Comparison of ENCODE assay signal across 9 mouse cellular contexts in genomic region chr1:138982203-138982602, GRCm38 (mm10). TPM values are rescaled to one million over a fixed set of nuclear protein-coding genes. Genes with fewer than 3 reads are reported as not detected.
DNase-seq lines count a peak whose midpoint lies in the region; ATAC-seq and TF ChIP-seq lines count a peak whose summit lies in the region.
"Had no signal": no experiment of that assay in that cellular context is flagged by ENCODE, and none has a peak within 500 bp of the region (broad histone marks: within the 10 kb centered on the region; RNA-seq: fewer than 3 reads in every experiment).

No protein-coding gene starts in this region.

- peaks cover 8% of the 10 kb centered on the region for H3K4me1 ChIP-seq in hindbrain, embryonic 16.5 days (ENCODE audit: control insufficient read depth, insufficient read depth, low read depth, low read length)
- peaks cover 13% of the 10 kb centered on the region for H3K4me1 ChIP-seq in hindbrain, embryonic 12.5 days
- peaks cover 11% of the 10 kb centered on the region; the same call in 1 of the 2 replicates for H3K4me1 ChIP-seq in intestine, postnatal 0 days (replicated peaks; ENCODE audit: control insufficient read depth, insufficient read depth, low read length)

- no peak overlapping the region for H3K4me3 ChIP-seq in hindbrain, embryonic 16.5 days (ENCODE audit: low read length)
- H3K4me3 ChIP-seq in hindbrain, embryonic 12.5 days: no peak overlapping the region
- no peak overlapping the region for H3K4me3 ChIP-seq in intestine, postnatal 0 days (ENCODE audit: low read depth, low read length)
- no peak overlapping the region for H3K4me3 ChIP-seq in left cerebral cortex, adult 2 months

- no peaks in the 10 kb centered on the region for H3K27me3 ChIP-seq in hindbrain, embryonic 16.5 days (replicated peaks; ENCODE audit: control insufficient read depth, insufficient read depth, low read length)
- no peaks in the 10 kb centered on the region for H3K27me3 ChIP-seq in hindbrain, embryonic 12.5 days
- no peaks in the 10 kb centered on the region for H3K27me3 ChIP-seq in intestine, postnatal 0 days (replicated peaks; ENCODE audit: control insufficient read depth, insufficient read depth, low read length)

- 76% methylated on average over 7 of the region's 7 CpGs for WGBS in hindbrain, embryonic 16.5 days
- 68% methylated on average over 7 of the region's 7 CpGs for WGBS in hindbrain, embryonic 12.5 days
- 58% methylated on average over 7 of the region's 7 CpGs for WGBS in intestine, postnatal 0 days

- H3K9ac ChIP-seq in hindbrain, embryonic 16.5 days (ENCODE audit: low read depth, low read length): no peak overlapping the region
- no peak overlapping the region for H3K9ac ChIP-seq in hindbrain, embryonic 12.5 days
- no peak overlapping the region for H3K9ac ChIP-seq in intestine, postnatal 0 days (ENCODE audit: low read depth, low read length)

- H3K36me3 ChIP-seq in hindbrain, embryonic 16.5 days (ENCODE audit: control insufficient read depth, insufficient read depth, low read length): no peaks in the 10 kb centered on the region
- H3K36me3 ChIP-seq in hindbrain, embryonic 12.5 days: no peaks in the 10 kb centered on the region
- H3K36me3 ChIP-seq in intestine, postnatal 0 days (ENCODE audit: control insufficient read depth, insufficient read depth): no peaks in the 10 kb centered on the region

- intact Hi-C loops in left cerebral cortex, adult 2 months (cut with DNase I): no loop called here

- ATAC-seq in hindbrain, embryonic 16.5 days: peak; percentile 35; the same call in 1 of the 2 replicates
- ATAC-seq in hindbrain, embryonic 12.5 days (ENCODE audit: low FRiP score): no peak
- peak; percentile 90 for ATAC-seq in granulocyte monocyte progenitor cell, adult 5-6 weeks (replicated peaks; ENCODE audit: poor library complexity, severe bottlenecking)
- peak; percentile 66 for ATAC-seq in intestine, postnatal 0 days
- no peak for ATAC-seq in cerebellum, adult (ENCODE audit: insufficient number of reproducible peaks, low FRiP score, low TSS enrichment)

- TF ChIP-seq CTCF in intestine, postnatal 0 days (IDR thresholded peaks at IDR 0.05; ENCODE audit: low read depth): no peak
- TF ChIP-seq CTCF in left cerebral cortex, adult 2 months (IDR thresholded peaks at IDR 0.05): no peak

- H3K27ac ChIP-seq in hindbrain, embryonic 16.5 days (ENCODE audit: low read depth, low read length): no peak overlapping the region
- H3K27ac ChIP-seq in hindbrain, embryonic 12.5 days: no peak overlapping the region
- H3K27ac ChIP-seq in intestine, postnatal 0 days (ENCODE audit: low read depth, low read length): 0 out of 2 replicates have a peak overlapping the region, but pooled peaks have one; percentile 1
- H3K27ac ChIP-seq in left cerebral cortex, adult 2 months: no peak overlapping the region

- no peaks in the 10 kb centered on the region for H3K9me3 ChIP-seq in hindbrain, embryonic 16.5 days (ENCODE audit: control insufficient read depth, low read length)
- no peaks in the 10 kb centered on the region for H3K9me3 ChIP-seq in hindbrain, embryonic 12.5 days (replicated peaks)
- no peaks in the 10 kb centered on the region for H3K9me3 ChIP-seq in intestine, postnatal 0 days (ENCODE audit: control insufficient read depth)

- DNase-seq in 3134 (ENCODE audit: extremely low read depth, insufficient read length, low spot score): peak; percentile 41
- DNase-seq in left cerebral cortex, adult 2 months (ENCODE audit: extremely low spot score in 1 of 2, low spot score in 2 of 2): no peak
- DNase-seq in cerebellum, postnatal 4 days (ENCODE audit: low spot score in 2 of 2): no peak
- DNase-seq: layer of hippocampus, postnatal 36 days had no signal

- no peak overlapping the region for H3K4me2 ChIP-seq in hindbrain, embryonic 16.5 days (ENCODE audit: low read length)
- no peak overlapping the region for H3K4me2 ChIP-seq in hindbrain, embryonic 12.5 days (replicated peaks)
- H3K4me2 ChIP-seq in intestine, postnatal 0 days (replicated peaks; ENCODE audit: low read depth): no peak overlapping the region; the same call in 1 of the 2 replicates

RNA-seq across cellular contexts. Expression of gene Dennd1b, which starts 19.0 kb away (rescaled TPM):
- polyA plus RNA-seq in hindbrain, embryonic 16.5 days (2015; fragmentation: Nextera tagmentation; extraction: Ambion mirVana): 6.3 and 7.9 TPM in 2 replicates
- 10.9 and 14.3 TPM in 2 replicates for polyA plus RNA-seq in hindbrain, embryonic 12.5 days (2016; fragmentation: Nextera tagmentation; extraction: Ambion mirVana)
- 33.4 and 35.0 TPM in 2 replicates for total RNA-seq in granulocyte monocyte progenitor cell, adult 5-6 weeks (2014; fragmentation: Nextera tagmentation)
- total RNA-seq in granulocyte monocyte progenitor cell, adult 5-6 weeks (2017): 19.0 and 22.0 TPM in 2 replicates
- polyA plus RNA-seq in intestine, postnatal 0 days (2015; fragmentation: Nextera tagmentation; extraction: Ambion mirVana): 18.3 and 19.1 TPM in 2 replicates
- 10 to 100 TPM; 44.6 to 48.9 TPM for total RNA-seq in left cerebral cortex, adult 2 months (2021)

Comparison
In these comparisons a context has a peak if more than half of its experiments do, and no peak if none do; other contexts are left out.
1. ATAC-seq: peak in hindbrain, embryonic 16.5 days (single experiment), granulocyte monocyte progenitor cell, adult 5-6 weeks (single experiment) and intestine, postnatal 0 days (single experiment); none in hindbrain, embryonic 12.5 days (single experiment) and cerebellum, adult (single experiment).